Mouse (Mus musculus) WW6 (cell line): Measurements from ENCODE around the gene Bcan.

Source experiments
- DNase-seq: peaks from one replicate; pipeline ENCODE4 v3.0.0-alpha.2; 2013; ENCODE audit warnings: low read depth, low spot score

The Bcan gene

GRCm38 (mm10) chr3:87996971-87997614 lies 2.9 kb downstream of the Bcan start:
- no peak for DNase-seq

- no peak for DNase-seq
These were observed 3.6 kb downstream of the Bcan start for GRCm38 (mm10) chr3:87996401-87996800.

GRCm38 (mm10) chr3:87995331-87995730 lies 4.7 kb downstream of the Bcan start:
- no peak for DNase-seq

GRCm38 (mm10) chr3:87993436-87993835 lies 6.6 kb downstream of the Bcan start:
- DNase-seq = no peak

GRCm38 (mm10) chr3:87989935-87990334 lies 10.1 kb downstream of the Bcan start:
- no peak for DNase-seq

GRCm38 (mm10) chr3:87988068-87988467 lies 12.0 kb downstream of the Bcan start:
- DNase-seq = no peak

GRCm38 (mm10) chr3:87987633-87988032 lies 12.4 kb downstream of the Bcan start:
- no peak for DNase-seq

- peak; percentile 93 for DNase-seq
These were observed 13.2 kb downstream of the Bcan start for GRCm38 (mm10) chr3:87986868-87987267.

- no peak for DNase-seq
These were observed 14.3 kb downstream of the Bcan start for GRCm38 (mm10) chr3:87985505-87986320.

- no peak for DNase-seq
These were observed 15.9 kb downstream of the Bcan start for GRCm38 (mm10) chr3:87984094-87984493.

GRCm38 (mm10) chr3:87983627-87984026 lies 16.4 kb downstream of the Bcan start:
- no peak for DNase-seq

GRCm38 (mm10) chr3:87982836-87983601 lies 17.0 kb downstream of the Bcan start:
- no peak for DNase-seq

- DNase-seq = no peak
These were observed 17.9 kb downstream of the Bcan start for GRCm38 (mm10) chr3:87981894-87982835.

- DNase-seq = no peak
These were observed 18.7 kb downstream of the Bcan start for GRCm38 (mm10) chr3:87981214-87981760.

- DNase-seq = no peak
These were observed 19.3 kb downstream of the Bcan start for GRCm38 (mm10) chr3:87980728-87981127.

- DNase-seq = no peak
These were observed 19.9 kb downstream of the Bcan start for GRCm38 (mm10) chr3:87980085-87980484.

- DNase-seq = no peak
These were observed 20.5 kb downstream of the Bcan start for GRCm38 (mm10) chr3:87979493-87979892.

- peak; percentile 83 for DNase-seq
These were observed 25.5 kb downstream of the Bcan start for GRCm38 (mm10) chr3:87974381-87974987.

- no peak for DNase-seq
These were observed 26.2 kb downstream of the Bcan start for GRCm38 (mm10) chr3:87973593-87974380.

- DNase-seq = no peak
These were observed 27.3 kb downstream of the Bcan start for GRCm38 (mm10) chr3:87972776-87973175.
